Mouse (Mus musculus) ZHBTc4 (cell line): Measurements from ENCODE around the gene Igfbp7.
"Not testable (repeated sequence)": the region's sequence is repeated elsewhere in the genome, so short reads cannot be mapped to it uniquely, and the experiment has no call there.

ENCODE experiments used
- DNase-seq: peaks from one replicate; pipeline ENCODE4 v3.0.0-alpha.2; 2011; ENCODE audit warnings: low read depth, low spot score

The Igfbp7 gene

DNA sequence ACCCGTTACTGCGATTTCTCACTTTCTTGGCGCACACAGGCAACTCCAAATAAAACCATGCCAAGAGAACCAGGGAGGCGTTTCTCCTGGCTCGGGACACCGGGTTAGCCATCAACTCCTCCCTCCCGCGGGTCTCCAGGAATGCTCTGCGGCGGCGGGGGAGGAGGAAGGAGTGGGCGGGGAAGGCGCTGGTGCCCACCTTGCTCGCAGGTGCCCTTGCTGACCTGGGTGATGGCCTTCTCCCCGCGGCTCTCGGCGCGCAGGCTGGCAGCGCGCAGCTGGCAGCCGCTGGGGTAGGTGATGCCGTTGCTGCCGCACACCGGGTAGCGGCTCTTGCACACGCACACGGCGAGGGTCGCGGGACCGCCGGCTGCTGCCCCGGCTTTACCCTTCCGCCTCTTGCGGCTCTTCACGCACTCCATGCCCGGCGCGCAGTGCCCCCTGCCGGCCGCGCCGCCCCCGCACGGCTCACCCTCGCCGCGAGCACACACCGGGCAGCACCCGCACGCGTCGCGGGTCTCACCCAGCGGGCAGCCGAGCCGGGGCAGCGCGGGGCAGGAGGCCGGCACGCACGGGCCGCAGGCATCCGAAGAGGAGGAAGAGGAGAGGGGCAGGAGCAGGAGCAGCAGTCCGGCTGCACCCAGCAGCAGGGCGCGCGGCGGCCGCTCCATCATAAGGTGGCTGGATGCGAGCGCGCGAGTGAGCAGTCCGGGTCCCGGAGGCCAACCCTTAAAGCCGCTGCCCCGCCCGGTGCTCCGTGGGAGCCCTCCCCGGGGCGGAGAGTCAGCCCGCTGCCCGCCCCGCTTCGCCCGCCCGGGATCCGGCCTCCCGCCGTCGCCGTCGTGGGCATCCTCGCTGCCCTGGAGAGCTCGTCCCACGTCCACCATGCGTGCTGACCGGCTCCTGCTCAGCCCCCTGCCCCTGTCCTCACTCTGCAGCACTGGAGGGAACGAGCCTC lies at the start of gene Igfbp7:
Igfbp7 (minus strand) TSS at position 701 of the 958 bp plus-strand sequence.
- peak; percentile 83 for DNase-seq

DNA sequence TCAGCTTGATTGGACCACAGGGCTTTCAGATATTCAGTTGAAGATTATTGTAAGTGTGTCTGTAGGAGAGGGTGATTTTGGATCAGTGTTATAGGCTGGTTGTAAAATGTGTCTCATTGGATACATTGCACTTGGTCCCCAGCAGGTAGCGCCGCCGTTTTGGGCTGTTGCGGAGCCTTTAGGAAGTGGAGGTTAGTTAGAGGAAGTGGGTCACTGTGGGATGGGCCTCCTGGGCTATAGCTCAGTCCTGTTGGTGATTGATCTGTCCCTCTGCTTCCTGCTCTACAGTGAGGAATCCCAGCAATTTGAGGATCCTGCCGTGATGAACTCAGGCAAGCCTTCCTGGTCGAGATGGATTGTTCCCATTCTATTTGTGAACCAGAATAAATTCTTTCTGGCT lies 44.3 kb upstream of the Igfbp7 start:
- DNase-seq = no peak

- no peak for DNase-seq
These were observed 41.7 kb upstream of the Igfbp7 start for GRCm38 (mm10) chr5:77449531-77449930.

DNA sequence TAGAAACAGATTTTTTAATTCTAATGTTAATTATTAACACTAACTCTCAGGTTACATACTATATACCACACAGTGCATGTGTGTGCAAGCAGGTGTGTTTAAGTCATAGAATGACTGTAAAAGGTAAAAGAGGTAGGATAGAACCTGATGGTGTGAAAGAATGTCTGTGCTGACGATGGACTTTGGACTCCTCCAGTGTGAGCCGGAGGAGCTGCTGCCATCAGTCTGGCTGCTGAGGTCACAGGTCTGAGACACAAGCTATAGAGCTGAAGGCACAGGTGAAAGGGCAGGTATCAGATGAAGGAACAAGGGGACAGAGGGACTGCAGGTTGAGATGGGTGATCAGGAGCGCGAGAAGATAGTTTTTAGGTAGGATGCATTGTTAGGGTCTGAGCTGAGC lies 37.6 kb upstream of the Igfbp7 start:
- DNase-seq = no peak

DNA sequence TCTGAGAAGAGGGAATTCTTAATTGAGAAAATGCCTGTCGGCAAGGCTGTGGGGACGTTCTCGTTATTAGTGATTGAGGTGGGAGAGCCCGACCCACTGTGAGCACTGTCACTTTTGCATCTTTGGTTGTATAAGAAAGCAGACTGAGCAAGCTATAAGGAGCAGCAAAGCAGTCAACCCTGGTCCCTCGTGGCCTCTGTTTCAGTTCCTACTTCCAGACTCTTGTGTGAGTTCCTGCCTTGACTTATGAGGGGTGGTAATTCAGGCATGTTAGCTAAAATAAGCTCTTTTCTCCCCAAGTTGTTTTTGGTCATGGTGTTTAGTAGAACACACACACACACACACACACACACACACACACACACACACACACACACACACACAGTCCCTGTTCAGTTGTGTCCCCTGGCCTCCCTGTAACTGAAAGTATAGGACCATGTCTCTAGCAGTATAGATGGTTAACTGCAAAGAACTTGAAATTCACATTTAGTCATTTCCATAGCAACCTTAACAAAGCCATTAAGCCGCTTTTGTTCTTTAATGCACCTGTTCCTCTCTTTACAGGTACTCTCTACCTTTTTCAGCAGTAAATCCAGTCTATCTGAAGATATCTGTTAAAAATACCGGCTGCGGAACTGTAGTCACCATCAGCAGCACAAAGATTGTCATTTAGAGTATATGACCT lies 36.2 kb upstream of the Igfbp7 start:
- no peak for DNase-seq

DNA sequence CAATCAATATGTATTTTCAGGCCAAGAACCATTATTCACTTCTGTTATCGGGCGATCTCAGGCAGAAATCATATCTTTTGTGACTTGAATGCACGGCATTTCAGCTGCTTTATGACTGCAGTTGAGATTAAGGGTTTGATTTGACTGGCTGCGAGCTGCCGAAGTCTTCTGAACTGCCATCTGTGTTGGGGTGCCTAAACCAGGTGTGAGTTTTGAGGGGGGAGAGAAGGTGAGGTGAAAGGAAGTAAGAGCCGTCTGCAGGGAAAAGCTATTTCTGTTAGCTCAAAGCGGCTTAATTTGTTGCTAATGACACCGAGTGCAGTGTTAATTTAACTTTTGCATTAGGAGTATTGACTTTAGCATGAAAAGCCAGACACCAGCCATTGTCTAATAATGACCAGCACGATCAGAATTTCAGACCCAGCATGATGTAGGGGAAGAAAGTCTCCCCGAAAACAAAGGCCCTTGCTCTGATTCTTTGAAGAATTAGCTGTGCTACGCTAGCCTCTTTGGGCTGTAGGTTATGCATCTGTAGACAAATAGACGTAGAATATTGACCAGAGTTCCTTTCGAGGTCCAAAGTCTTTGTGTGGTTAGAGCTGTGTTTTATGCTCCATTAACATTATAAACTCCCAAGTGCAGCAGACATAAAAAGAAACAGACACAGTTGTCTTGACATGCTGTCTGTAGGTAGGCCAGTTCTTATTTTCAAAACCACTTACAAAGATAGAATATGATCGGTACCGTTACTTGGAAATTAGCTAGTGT lies 35.2 kb upstream of the Igfbp7 start:
- DNase-seq = no peak

DNA sequence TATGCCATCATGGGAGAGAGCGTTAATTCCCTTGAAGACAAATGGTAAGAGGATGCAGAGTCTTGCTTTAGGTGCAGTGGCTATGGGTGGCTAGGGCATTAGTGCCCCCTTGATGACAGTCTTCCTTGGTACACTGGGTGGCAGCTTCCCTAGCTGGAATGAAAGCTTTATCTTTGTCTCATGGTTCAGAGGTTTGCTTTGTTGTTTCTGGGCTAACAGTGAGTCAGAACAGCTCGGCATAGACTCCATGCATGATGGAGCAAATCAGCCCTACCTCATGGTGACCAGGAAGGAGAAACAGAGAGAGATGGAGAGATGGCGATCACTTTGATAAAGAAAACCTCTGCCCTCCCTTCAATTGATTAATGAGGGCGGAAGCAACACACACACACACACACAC lies 28.5 kb upstream of the Igfbp7 start:
- no peak for DNase-seq

- DNase-seq = no peak
These were observed 26.2 kb upstream of the Igfbp7 start for GRCm38 (mm10) chr5:77434060-77434459.

- DNase-seq = no peak
These were observed 25.7 kb upstream of the Igfbp7 start for GRCm38 (mm10) chr5:77433561-77433960.

DNA sequence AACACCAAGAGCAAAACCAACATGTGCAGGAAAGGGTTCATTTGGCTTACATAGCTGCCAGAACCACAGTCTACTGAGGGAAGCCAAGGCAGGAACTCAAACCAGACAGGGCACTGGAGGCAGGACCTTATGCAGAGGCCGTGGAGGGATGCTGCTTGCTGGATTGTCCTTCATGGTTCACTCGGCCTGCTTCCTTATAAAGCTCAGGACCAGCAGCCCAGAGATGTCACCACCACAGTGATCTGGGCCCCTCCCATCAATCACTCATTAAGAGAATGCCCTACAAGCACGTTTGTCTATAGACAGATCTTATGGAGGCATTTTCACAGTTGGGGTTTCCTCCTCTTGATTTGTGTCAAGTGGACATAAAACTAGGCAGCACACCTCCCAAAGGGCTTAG lies 25.3 kb upstream of the Igfbp7 start:
- no peak for DNase-seq

DNA sequence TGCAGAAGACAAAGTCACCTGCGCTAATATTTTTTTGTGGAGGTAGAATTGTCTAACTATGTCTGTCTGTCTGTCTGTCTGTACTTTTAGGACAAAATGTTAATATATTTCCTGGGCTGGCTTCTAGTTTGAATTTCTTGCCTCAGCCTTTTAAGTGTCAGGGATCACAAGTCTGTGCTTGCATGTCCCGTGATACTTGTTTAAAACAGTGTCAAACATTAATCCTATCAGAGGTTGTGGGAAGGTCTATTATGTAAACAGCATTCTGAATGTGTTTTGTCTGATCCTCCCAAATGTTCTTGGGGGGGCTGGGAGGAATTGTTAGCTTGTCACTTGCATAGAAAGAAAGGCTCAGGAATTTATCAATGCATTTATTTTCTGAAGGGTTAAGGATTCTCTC lies 24.6 kb upstream of the Igfbp7 start:
- no peak for DNase-seq

DNA sequence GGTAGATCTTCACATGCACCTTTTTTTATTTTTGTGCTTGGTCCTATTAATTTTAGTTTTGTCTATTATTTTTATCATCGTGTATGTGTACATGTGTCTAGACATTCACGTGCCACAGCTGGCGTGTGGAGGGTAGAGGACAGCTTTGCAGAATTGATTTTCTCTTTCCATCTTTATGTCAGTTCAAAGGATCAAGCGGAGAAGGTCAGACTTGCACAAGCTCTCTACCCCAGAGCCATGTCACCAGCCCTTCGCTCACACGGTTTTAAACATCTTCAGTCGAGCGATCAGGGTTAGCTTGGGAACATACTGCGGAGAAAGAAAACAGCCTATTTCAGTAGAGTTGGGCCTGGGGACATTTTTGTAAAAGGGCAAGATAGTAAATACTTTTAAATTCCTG lies 23.2 kb upstream of the Igfbp7 start:
- no peak for DNase-seq

DNA sequence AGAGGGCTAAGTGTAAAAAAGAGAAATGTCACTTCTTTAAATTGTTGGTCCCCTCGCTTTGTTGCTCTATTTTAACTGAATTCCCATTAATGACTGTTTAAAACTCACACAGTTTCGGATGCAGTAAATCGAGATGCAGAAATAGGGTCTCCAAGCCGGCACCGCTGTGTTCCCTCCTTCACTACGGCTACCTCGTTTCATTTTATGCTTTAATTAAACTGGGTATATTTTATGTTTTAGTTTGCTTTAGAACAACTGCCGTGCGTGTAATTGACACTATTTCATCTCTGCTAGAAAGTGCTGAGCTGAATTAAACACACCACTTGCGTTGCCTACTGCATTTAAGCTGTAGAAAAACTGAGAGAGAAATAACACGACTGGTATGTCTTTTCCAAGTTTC lies 22.6 kb upstream of the Igfbp7 start:
- no peak for DNase-seq

GRCm38 (mm10) chr5:77430049-77430448 lies 22.2 kb upstream of the Igfbp7 start:
- no peak for DNase-seq

DNA sequence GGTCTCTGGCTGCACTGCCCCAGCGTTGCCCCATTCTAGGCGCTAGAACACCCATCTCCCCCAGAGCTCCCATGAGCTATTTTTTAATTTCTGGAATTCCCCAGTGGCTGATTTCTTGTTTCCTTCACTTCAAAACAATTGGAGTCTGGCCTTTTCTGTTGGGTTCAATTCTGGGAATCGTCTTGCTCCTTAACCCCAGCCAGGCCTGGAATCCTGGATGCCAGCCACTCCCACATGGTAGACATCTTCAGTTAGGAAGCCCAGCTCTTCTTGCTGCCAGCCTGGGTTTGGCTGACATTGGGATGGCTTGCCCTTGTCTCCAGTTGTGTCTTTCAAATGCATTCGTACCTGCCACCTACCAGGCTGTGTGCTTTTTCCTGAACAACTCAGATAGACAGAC lies 20.7 kb upstream of the Igfbp7 start:
- DNase-seq = no peak

DNA sequence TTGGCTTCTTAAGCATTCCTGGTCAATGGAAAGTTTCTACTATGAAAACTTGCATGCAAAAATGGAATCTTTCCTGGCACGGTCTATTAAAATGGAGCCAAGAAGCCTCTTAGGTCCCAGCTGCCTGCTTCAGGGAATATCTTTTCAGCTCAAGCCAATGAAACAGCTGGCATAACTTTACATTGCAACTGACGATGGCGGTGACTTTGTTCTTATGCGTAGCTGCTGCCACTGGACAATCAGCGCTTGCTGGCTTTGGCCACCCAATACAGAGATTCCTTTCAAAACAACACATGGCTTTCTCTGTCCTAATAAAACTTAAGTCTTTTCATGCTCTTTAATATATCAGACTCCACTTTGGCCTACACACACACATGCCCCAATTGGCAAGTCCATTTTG lies 20.1 kb upstream of the Igfbp7 start:
- DNase-seq = no peak

DNA sequence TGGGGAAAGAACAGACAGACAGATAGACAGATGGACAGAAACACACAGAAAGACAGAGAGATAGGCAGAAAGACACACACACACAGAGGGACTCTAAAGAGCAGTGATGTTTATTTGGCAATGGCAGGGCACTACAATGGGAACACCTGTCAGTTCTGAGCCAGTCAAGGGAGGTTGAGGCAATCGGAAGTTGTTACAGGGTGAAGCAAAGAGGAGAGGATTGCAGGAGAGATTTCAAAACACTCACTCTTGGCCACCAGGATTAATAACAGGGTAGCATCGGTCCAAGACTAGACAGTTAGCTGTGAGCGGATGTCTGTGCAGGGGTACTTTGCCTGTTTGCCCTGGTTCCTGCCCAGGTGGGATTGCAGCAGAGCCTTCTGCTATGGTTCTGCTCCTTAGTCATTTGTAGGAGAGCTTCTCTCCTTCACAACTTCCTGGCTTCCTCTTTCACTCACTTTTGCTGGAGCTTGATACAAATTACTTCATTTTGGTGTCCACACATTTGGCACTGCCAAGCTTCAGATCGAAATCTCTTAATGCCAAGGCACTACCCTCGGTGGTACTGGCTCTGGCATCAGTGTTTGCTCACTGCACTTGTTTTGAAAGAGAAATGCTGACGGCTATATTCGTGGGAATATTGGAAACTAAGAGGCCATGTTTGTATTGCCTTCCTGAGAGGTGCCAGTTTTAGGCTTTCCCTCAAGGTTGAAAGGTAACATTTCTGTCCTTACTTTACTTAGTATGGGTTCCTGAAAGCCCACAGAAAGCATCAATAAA lies 18.1 kb upstream of the Igfbp7 start:
- no peak for DNase-seq

DNA sequence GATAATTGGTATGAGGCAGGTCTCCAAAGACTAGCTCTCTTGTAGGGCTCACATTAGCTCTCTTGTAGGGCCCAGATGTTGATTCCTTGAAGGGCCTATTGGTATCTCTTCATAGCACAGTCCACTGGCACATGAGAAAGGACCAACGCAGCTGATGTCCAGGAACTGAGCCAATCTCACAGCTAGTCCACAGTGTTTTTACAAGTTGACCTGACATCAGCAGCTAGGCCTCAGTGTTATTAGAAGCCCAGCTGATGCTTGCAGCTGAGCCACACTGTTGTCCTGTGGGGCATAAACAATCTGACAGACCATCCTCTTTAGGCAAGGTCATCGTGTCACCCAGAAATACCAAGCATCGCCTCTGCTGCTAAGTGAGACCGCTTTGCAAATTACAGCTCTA lies 11.7 kb upstream of the Igfbp7 start:
- not testable (repeated sequence) for DNase-seq

DNA sequence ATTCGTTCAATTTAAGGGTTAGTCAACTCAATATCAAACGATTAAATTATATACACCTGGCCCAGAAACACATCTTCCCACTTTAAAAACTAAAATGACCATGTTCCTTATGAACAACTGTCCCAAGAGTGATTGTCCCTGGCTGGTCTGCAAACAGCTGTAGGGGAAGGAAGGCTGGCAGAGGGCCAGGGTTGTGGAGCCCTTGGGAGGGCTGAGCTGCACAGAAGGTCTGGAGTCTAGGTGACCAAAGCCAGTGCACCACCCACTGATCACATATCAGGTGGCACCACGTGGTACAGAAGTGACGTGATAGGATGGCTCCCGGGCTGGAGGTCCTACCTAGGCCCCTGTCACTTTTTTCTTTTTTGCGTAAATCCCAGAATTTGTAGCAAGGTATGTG lies 8.2 kb upstream of the Igfbp7 start:
- no peak for DNase-seq

DNA sequence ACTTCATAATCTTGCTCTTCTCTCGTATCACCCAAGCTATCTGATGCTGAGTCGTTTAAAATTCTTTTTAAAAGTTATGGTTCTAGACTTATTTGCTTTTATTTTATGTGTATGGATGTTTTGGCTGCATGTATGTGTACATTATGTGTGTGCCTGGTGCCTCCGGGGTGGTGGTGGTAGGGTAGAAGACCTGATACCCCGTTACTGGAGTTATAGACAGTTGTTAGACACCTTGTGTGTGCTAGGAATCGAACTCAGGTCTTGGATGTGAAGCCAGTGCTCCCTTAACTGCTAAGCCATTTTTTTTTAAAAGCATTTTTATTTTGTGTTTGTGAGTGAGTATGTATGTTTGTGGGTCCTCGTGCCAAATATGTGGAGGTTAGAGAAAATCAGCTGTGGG lies 689 bp upstream of the Igfbp7 start:
- no peak for DNase-seq

DNA sequence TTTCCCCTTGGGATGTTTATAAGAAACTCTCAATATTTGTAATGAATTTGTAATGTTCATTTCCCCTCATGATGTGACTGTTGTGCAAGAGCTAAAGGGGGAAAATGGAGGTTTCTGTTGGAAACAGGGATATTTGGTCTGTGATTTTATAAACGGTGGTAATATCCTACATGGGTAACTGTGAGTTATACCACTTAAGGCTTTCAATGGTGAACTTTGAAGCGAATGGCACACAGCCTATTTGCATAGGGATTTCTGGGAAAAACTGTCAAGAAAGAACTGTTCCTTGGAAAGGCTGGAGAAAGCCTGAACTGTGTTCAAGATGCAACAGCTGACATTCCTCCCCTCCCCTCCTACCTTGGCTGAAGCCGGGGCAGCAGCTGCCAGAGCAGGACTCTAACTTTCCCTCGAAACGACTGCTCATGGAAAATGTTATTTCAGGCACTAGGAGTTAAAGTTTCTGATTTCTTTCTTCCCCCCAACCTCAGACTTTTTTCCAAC lies 1.4 kb downstream of the Igfbp7 start:
- no peak for DNase-seq
